Mouse (Mus musculus): Measurements from ENCODE around the gene Ntm. TPM values are rescaled to one million over a fixed set of nuclear protein-coding genes. Genes with fewer than 3 reads are reported as not detected.
A peak's percentile ranks its signal among the peaks of the same experiment; 100 is the strongest.

The Ntm gene
- polyA plus RNA-seq, 1 experiment from 2014 or later, result 156 TPM

DNA sequence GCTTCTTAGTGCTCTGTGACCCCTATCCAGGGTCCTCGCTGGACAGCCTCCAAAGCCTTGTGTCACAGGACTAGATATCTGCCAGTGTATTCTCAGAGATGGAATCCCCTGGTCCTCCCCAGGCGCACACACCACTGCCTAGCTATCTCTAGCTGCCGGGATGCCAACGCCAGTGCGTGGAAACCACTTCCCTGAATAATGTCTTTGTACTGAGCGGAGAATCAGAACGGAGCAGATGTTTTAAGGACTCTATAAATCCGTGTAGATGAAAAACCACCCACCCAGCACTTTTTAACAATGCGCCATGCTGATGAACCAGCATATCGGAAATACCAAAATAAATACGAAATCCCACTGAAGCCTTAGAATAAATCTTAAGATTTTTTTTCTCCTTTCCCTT is 384.7 kb downstream of the Ntm start:
- H3K27me3 ChIP-seq, result no peaks in the 10 kb centered on the region
- 69% methylated on average over 11 of the region's 11 CpGs for WGBS
- H3K27ac ChIP-seq, result no peak overlapping the region
- ATAC-seq (ENCODE audit: low FRiP score), result no peak
- no peak overlapping the region for H3K9ac ChIP-seq
- H3K4me3 ChIP-seq, result no peak overlapping the region
- H3K36me3 ChIP-seq, result no peaks in the 10 kb centered on the region
- peaks cover 14% of the 10 kb centered on the region for H3K4me1 ChIP-seq (replicated peaks)
- H3K9me3 ChIP-seq, result no peaks in the 10 kb centered on the region
- H3K4me2 ChIP-seq, result no peak overlapping the region

DNA sequence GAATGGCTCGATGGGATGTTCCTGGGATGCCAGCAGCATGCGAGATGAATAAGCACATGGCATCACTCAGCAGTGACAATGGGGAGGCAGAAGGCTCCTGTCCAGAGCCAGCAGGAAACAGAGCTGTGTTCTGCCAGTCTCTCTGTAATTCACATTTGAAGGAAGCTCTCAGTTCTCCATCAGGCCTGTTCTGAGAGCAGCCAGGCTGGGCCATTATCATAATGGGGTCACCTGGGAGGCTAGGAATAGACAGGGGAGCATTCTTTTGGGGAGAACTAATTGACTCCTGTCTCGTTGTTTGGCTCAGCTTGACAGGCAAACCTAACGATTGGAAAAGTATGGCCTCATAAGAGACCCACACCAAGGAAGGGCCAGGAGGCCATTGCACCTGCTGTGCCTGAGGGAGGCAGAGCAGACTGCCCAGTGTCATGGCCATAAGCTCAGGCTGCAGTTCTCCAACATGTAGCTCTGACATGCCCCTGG is 386.8 kb downstream of the Ntm start:
- Histone ChIP-seq H3K4me3 (no peak overlapping the region), H3K9ac (no peak overlapping the region), H3K27ac (0 out of 2 replicates have a peak overlapping the region, but pooled peaks have one; percentile 8), H3K9me3 (no peaks in the 10 kb centered on the region), H3K27me3 (no peaks in the 10 kb centered on the region), H3K4me1 (replicated peaks) (peaks cover 14% of the 10 kb centered on the region), H3K4me2 (no peak overlapping the region), H3K36me3 (no peaks in the 10 kb centered on the region)
- 22% methylated on average over 4 of the region's 4 CpGs for WGBS
- no peak for ATAC-seq (ENCODE audit: low FRiP score)

DNA sequence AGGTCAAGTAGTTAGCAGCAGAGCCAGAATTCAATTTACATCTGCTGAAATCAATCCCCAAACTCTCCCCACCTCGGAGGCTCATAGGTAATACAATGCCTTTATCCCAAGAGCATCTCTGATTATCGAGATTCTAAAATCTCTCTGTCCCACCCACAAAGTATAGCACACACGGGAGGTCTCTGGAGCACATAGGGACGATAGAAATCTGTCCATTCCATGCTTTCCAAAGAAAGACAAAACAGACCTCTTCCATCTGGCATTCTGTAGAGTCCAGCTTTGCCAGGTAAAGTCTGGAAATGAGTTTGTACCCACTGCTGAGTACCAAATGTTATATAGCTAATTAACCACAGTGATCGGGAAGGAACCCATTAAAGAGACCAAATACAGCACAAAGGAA is 388.4 kb downstream of the Ntm start:
- H3K9me3 ChIP-seq, result no peaks in the 10 kb centered on the region
- H3K4me1 ChIP-seq (replicated peaks), result peaks cover 12% of the 10 kb centered on the region
- no peak overlapping the region for H3K4me2 ChIP-seq
- no peak overlapping the region for H3K9ac ChIP-seq
- no peaks in the 10 kb centered on the region for H3K27me3 ChIP-seq
- 81% methylated on average over 5 of the region's 5 CpGs for WGBS
- H3K27ac ChIP-seq, result no peak overlapping the region
- H3K4me3 ChIP-seq, result no peak overlapping the region
- no peaks in the 10 kb centered on the region for H3K36me3 ChIP-seq
- no peak for ATAC-seq (ENCODE audit: low FRiP score)

DNA sequence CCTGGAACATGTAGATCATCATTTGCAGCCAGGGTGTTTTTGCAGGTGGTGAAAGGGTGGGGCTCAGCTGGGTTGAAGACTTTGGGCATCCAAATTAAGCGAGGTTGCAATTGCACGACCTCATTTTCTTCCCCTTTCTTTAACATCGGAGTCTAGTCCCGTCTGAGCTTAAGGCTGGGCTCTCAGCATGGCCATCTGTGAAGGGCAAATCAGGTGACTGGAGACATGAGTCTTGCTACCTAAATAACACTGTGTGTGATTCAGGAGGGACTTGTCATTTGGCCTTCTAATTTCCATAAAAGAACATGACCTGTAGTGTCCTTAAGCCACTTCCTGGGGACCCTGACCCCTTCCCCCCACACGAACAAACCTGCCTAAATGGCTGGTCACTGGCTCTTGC is 394.4 kb downstream of the Ntm start:
- WGBS, result 62% methylated on average over 5 of the region's 5 CpGs
- H3K27ac ChIP-seq, result no peak overlapping the region
- H3K9me3 ChIP-seq, result no peaks in the 10 kb centered on the region
- no peak for ATAC-seq (ENCODE audit: low FRiP score)
- H3K4me2 ChIP-seq, result no peak overlapping the region
- no peak overlapping the region for H3K4me3 ChIP-seq
- H3K27me3 ChIP-seq, result no peaks in the 10 kb centered on the region
- H3K9ac ChIP-seq, result no peak overlapping the region
- H3K36me3 ChIP-seq, result no peaks in the 10 kb centered on the region
- peaks cover 6% of the 10 kb centered on the region; the same call in 1 of the 2 replicates for H3K4me1 ChIP-seq (replicated peaks)

DNA sequence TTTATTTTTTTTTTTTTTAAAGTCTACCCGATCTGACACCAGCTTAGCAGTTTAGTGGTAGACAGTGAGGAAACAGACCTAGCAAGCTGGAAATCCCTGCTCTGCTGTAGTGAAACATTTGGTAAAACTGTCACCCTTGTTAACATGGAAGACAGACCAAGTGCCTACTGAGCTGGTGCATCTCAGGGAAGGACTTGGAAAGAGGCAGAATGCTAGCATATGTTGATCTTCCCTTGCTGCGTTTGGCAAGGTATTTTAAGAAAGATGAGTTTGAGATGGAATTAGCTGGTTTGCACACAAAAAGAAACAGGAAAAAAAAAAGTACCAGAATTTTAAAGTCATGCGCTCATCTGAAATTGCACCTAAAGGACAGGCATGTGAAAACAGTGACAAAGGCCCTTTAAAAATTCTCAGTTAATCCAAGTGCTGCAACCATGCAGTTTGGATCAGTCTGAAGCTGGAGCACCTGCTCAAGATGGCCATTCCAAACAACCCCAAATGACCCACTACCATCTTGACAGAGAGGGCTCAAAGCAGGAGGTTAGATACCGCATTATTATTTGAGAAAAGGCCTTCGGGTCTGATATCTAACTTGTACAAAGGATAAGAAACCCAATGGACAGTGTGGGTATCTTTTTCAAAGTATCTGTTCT is 400.4 kb downstream of the Ntm start:
- no peaks in the 10 kb centered on the region for H3K27me3 ChIP-seq
- peaks cover 6% of the 10 kb centered on the region; the same call in 1 of the 2 replicates for H3K4me1 ChIP-seq (replicated peaks)
- 90% methylated on average over 5 of the region's 5 CpGs for WGBS
- ATAC-seq (ENCODE audit: low FRiP score), result no peak
- no peaks in the 10 kb centered on the region for H3K36me3 ChIP-seq
- no peak overlapping the region for H3K27ac ChIP-seq
- no peak overlapping the region for H3K4me2 ChIP-seq
- H3K9ac ChIP-seq, result no peak overlapping the region
- no peak overlapping the region for H3K4me3 ChIP-seq
- no peaks in the 10 kb centered on the region for H3K9me3 ChIP-seq

DNA sequence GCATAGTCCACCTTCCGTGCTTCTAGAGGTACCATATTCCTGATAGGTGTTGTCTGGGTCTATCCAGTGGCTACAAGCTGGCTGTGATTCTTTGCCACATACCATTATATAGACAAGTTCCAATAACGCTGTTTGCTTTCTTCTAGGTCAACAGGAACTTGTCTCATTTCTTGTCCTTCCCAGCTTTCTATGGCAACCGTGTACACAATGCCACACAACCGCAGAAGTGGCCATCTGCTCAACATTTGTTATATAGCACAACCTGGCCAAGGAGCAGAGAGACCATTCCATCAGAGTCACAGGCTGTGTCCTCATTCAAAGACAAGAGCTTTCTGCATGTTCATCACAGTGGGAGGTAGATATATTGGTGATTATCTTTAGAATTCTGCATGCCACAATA is 404.0 kb downstream of the Ntm start:
- H3K27me3 ChIP-seq, result no peaks in the 10 kb centered on the region
- peaks cover 2% of the 10 kb centered on the region; the same call in 1 of the 2 replicates for H3K4me1 ChIP-seq (replicated peaks)
- H3K27ac ChIP-seq, result no peak overlapping the region
- no peak overlapping the region for H3K4me3 ChIP-seq
- H3K4me2 ChIP-seq, result no peak overlapping the region
- no peak for ATAC-seq (ENCODE audit: low FRiP score)
- 78% methylated on average over 4 of the region's 4 CpGs for WGBS
- H3K9ac ChIP-seq, result no peak overlapping the region
- no peaks in the 10 kb centered on the region for H3K36me3 ChIP-seq
- H3K9me3 ChIP-seq, result no peaks in the 10 kb centered on the region

DNA sequence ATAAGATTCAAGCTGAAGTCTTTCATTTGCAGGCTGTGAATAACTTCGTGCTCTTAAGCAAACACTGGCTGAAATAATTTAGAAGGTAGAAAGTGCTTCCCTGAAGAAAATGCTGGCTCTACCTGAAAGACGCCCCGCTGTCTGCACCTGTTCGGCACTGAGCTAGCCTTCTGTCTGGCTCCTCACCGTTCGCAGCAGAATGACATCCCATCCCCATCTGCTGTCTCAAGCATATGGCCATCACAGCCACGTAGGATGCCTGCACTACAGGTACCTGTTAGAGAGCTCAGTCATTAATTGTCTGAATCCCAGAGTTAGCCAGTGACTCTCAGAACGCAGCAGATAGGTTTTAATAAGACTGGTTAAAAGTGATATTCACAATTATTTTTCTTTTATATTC is 412.4 kb downstream of the Ntm start:
- Histone ChIP-seq H3K27ac (no peak overlapping the region), H3K9me3 (no peaks in the 10 kb centered on the region), H3K36me3 (no peaks in the 10 kb centered on the region), H3K27me3 (no peaks in the 10 kb centered on the region), H3K4me3 (no peak overlapping the region), H3K4me2 (no peak overlapping the region), H3K9ac (no peak overlapping the region), H3K4me1 (replicated peaks) (no peaks in the 10 kb centered on the region)
- WGBS, result 84% methylated on average over 8 of the region's 8 CpGs
- ATAC-seq (ENCODE audit: low FRiP score), result no peak

DNA sequence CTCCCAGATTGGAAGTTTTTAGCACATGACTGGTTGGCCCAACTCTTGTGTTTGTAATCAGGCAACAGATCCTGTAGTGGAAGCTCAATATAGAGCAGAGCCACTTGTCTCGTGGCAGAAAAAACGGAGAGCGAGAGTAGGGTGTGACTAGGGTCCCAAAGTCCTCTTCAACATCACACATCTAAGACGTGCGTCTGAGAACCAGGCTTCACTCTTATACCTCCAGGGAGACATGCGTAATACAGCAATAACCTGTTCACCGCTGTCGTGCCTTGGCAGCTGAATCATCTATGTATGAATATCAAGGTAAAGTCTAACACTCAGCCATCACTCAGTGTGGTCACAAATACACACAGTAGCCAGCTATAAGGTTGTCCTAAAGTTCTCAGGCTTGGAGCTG is 412.8 kb downstream of the Ntm start:
- Histone ChIP-seq H3K9me3 (no peaks in the 10 kb centered on the region), H3K27ac (no peak overlapping the region), H3K36me3 (no peaks in the 10 kb centered on the region), H3K4me1 (replicated peaks) (no peaks in the 10 kb centered on the region), H3K27me3 (no peaks in the 10 kb centered on the region), H3K4me2 (no peak overlapping the region), H3K9ac (no peak overlapping the region), H3K4me3 (no peak overlapping the region)
- no peak for ATAC-seq (ENCODE audit: low FRiP score)
- 93% methylated on average over 8 of the region's 8 CpGs for WGBS

DNA sequence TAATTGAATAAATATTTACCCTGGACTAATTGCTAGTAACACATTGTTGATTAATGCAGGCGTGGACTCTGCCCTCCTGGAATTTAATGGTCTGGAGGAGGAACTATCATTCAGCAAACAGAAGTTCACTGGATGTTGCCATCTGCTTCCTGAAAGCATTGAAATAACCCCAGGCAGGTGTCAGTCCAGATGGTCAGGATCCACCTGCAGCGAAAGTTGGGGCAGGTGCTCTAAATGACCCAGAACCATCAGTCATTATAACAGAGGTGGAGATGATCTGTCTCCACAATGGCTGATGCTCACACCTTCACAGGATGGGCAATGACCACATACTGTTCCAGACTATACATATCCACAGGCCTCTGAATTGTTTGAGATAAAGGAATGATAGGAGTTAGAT is 426.5 kb downstream of the Ntm start:
- Histone ChIP-seq H3K9ac (no peak overlapping the region), H3K4me2 (no peak overlapping the region), H3K4me3 (no peak overlapping the region), H3K27ac (no peak overlapping the region), H3K27me3 (no peaks in the 10 kb centered on the region), H3K36me3 (no peaks in the 10 kb centered on the region), H3K9me3 (no peaks in the 10 kb centered on the region), H3K4me1 (replicated peaks) (peaks cover 16% of the 10 kb centered on the region)
- WGBS, result 92% methylated on average over 2 of the region's 2 CpGs
- no peak for ATAC-seq (ENCODE audit: low FRiP score)

DNA sequence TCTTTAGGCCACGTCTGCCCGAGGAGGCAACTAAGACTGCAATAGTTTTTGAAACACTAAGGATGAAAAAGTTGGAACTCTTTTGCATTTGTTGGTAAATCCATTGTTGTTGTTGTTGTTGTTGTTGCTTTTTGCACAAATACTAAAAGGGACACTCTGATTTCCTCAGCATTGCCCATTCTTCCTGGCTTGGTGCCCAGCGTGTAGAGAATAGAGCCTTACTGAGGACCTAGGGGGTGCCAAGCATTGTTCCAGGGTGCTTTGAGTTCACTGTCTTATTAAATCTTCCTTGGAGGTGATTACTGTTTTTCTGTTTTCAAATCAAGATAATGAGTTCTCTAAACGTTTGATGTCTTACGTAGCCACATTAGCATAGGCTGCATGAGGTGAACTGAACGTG is 428.2 kb downstream of the Ntm start:
- H3K27me3 ChIP-seq, result no peaks in the 10 kb centered on the region
- H3K4me3 ChIP-seq, result no peak overlapping the region
- H3K9me3 ChIP-seq, result no peaks in the 10 kb centered on the region
- H3K27ac ChIP-seq, result no peak overlapping the region
- H3K36me3 ChIP-seq, result no peaks in the 10 kb centered on the region
- 73% methylated on average over 6 of the region's 6 CpGs for WGBS
- H3K9ac ChIP-seq, result no peak overlapping the region
- H3K4me1 ChIP-seq (replicated peaks), result peaks cover 16% of the 10 kb centered on the region
- no peak for ATAC-seq (ENCODE audit: low FRiP score)
- H3K4me2 ChIP-seq, result no peak overlapping the region

DNA sequence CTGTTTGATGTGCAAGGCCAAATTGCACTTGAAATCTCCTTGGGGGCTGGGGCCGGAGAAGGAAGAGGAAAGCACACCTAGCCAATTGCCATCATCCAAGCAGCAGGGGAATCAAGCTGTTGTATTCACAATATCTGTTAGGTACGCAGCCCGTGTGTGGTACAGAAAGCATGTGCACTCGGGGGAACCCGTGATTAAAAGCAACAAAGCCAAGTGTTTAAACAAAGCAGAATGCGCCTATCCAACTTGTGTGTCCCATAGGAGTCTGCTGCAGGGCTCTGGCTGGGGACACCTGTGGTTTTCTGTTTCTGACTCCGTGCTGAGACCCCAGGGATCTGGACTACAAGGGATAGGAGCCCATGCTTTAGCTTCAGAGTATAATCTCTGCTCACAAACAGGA is 428.6 kb downstream of the Ntm start:
- Histone ChIP-seq H3K4me2 (no peak overlapping the region), H3K36me3 (no peaks in the 10 kb centered on the region), H3K4me1 (replicated peaks) (peaks cover 16% of the 10 kb centered on the region), H3K9ac (no peak overlapping the region), H3K9me3 (no peaks in the 10 kb centered on the region), H3K27me3 (no peaks in the 10 kb centered on the region), H3K27ac (no peak overlapping the region), H3K4me3 (no peak overlapping the region)
- WGBS, result 38% methylated on average over 7 of the region's 7 CpGs
- no peak for ATAC-seq (ENCODE audit: low FRiP score)

DNA sequence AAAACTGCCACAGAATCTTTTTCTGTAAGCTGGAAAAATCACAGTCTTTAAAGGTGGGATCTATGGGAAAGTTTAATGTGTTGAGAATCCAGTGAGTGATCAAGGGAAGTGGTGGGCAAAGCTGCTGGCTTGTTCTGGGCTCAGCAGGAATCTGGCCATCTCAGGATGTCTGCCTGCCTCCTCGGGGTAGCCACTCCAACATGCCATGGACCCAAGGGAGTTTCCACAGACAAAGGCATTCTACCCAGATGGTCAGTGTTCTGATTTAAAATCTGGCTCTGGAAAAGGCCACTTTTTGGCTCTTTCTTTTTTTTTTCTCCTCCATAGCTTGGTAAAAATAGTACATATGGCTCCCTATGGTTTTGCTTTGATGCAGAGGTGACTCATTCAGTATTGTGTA is 429.4 kb downstream of the Ntm start:
- Histone ChIP-seq H3K9ac (no peak overlapping the region), H3K4me3 (no peak overlapping the region), H3K27me3 (no peaks in the 10 kb centered on the region), H3K4me1 (replicated peaks) (peaks cover 16% of the 10 kb centered on the region), H3K9me3 (no peaks in the 10 kb centered on the region), H3K36me3 (no peaks in the 10 kb centered on the region), H3K4me2 (no peak overlapping the region), H3K27ac (no peak overlapping the region)
- ATAC-seq (ENCODE audit: low FRiP score), result no peak
- 27% methylated on average over 1 of the region's 1 CpGs for WGBS

DNA sequence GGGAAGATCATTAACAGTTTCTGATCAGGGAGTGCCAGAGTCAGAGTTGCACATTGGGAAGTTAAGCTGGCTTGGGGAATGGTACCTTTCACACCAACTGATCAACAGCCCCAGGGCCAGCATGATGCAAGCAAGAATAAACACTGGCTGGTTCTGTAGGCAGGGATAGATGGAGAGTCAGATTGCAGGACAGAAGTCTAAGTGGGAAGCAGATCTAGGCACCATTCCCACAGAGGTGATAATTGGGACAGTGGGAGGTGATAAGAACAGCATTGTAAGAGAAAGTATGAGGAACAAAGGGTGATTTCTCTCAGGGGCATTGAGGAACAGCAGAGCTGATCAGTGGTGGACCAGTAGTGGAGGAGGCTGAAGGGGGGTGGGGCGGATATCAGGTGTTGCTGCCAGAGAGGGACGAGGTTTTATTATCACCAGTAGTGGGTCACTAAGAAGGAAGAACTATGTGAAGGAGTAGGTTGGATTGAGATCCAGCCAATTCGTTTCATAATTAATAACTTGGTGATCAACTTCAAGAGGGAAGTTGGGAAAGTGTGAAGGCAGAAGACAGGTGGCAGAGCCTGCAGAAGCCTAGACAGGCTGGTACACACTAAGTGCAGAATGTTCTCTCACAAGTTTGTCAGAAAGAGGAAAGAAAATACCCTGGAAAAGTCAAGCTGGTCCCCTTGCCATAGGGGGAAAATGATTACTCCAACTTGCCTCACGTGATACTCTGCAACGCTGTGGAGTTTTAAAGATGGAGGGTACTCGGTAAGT is 431.6 kb downstream of the Ntm start:
- Histone ChIP-seq H3K4me3 (no peak overlapping the region), H3K9ac (no peak overlapping the region), H3K36me3 (no peaks in the 10 kb centered on the region), H3K9me3 (no peaks in the 10 kb centered on the region), H3K27me3 (no peaks in the 10 kb centered on the region), H3K27ac (no peak overlapping the region), H3K4me2 (no peak overlapping the region), H3K4me1 (replicated peaks) (peaks cover 16% of the 10 kb centered on the region)
- no peak for ATAC-seq (ENCODE audit: low FRiP score)
- WGBS, result 88% methylated on average over 6 of the region's 6 CpGs
